Mouse (Mus musculus): ENCODE results near the gene Got1. TPM values are rescaled to one million over a fixed set of nuclear protein-coding genes. Genes with fewer than 3 reads are reported as not detected.

Gene Got1
- total RNA-seq, 2 experiments from 2014 or later: 394 to 432 TPM

Other genes starting within 250 kb of the Got1 start
- gene Hpse2, start 136.2 kb downstream of the Got1 start, total RNA-seq (2021): not detected
- under 1 TPM in 1 of 2 experiments, not detected in 1; 0.12 TPM for gene Cnnm1, start 84.2 kb downstream of the Got1 start, total RNA-seq (2021)
- not detected for gene Nkx2-3, start 87.7 kb upstream of the Got1 start, total RNA-seq (2021)
- 10 to 100 TPM; 26.2 to 34.0 TPM for gene Slc25a28, start 150.3 kb upstream of the Got1 start, total RNA-seq (2021)
- gene Entpd7, start 165.1 kb upstream of the Got1 start, total RNA-seq (2021): 1 to 10 TPM in 1 of 2 experiments, under 1 TPM in 1; 0.74 to 1.6 TPM
- gene Cutc, start 228.4 kb upstream of the Got1 start, total RNA-seq (2021): 10 to 100 TPM; 17.8 to 18.1 TPM
- gene Cox15, start 228.4 kb upstream of the Got1 start, total RNA-seq (2021): 10 to 100 TPM; 13.0 to 16.6 TPM

Measured in gastrocnemius, adult 18-20 months (tissue).